In genomic region chr11:46055896-46056769, GRCm38 (mm10) we compare ENCODE assay signal across 8 mouse cellular contexts. TPM values are rescaled to one million over a fixed set of nuclear protein-coding genes. Genes with fewer than 3 reads are reported as not detected.
DNase-seq lines count a peak whose midpoint lies in the region; ATAC-seq and TF ChIP-seq lines count a peak whose summit lies in the region.

TSS of gene Adam19 (plus strand) at chr11:46055992.

- TF ChIP-seq CTCF in kidney, adult 2 months (conservative IDR thresholded peaks at IDR 0.05; ENCODE audit: insufficient read depth, insufficient read length, low read depth, low read length) = no peak

- H3K4me3 ChIP-seq in erythroblast, embryonic 14.5 days (replicated peaks) = peak within 1 kb of the TSS; percentile 19
- peak within 1 kb of the TSS; percentile 68 for H3K4me3 ChIP-seq in embryonic facial prominence, embryonic 11.5 days (ENCODE audit: low read depth, low read length)
- H3K4me3 ChIP-seq in kidney, adult 2 months (ENCODE audit: insufficient read depth, low read depth, low read length) = peak within 1 kb of the TSS; percentile 50
- H3K4me3 ChIP-seq in limb, embryonic 13.5 days = peak within 1 kb of the TSS; percentile 68
- H3K4me3 ChIP-seq in midbrain, embryonic 13.5 days (replicated peaks) = peak within 1 kb of the TSS; percentile 69

- peaks cover 6% of the 10 kb centered on the region; the same call in 1 of the 2 replicates for H3K9me3 ChIP-seq in erythroblast, embryonic 14.5 days (ENCODE audit: control insufficient read depth, low read length)
- H3K9me3 ChIP-seq in embryonic facial prominence, embryonic 11.5 days (replicated peaks; ENCODE audit: control insufficient read depth, low read length) = no peaks in the 10 kb centered on the region
- no peaks in the 10 kb centered on the region for H3K9me3 ChIP-seq in limb, embryonic 13.5 days
- no peaks in the 10 kb centered on the region for H3K9me3 ChIP-seq in midbrain, embryonic 13.5 days

- no peak for ATAC-seq in erythroblast, adult 5-6 weeks (replicated peaks; ENCODE audit: low FRiP score, poor library complexity, severe bottlenecking)
- ATAC-seq in embryonic facial prominence, embryonic 11.5 days (replicated peaks; ENCODE audit: insufficient number of reproducible peaks, low FRiP score, low TSS enrichment, low read depth) = peak; percentile 81
- ATAC-seq in limb, embryonic 13.5 days (ENCODE audit: low FRiP score, low read depth) = peak; percentile 86
- peak; percentile 89 for ATAC-seq in midbrain, embryonic 13.5 days

- H3K4me2 ChIP-seq in embryonic facial prominence, embryonic 11.5 days (ENCODE audit: low read depth, low read length) = peak within 1 kb of the TSS; percentile 78
- H3K4me2 ChIP-seq in limb, embryonic 13.5 days (replicated peaks) = peak within 1 kb of the TSS; percentile 85
- peak within 1 kb of the TSS; percentile 71 for H3K4me2 ChIP-seq in midbrain, embryonic 13.5 days (replicated peaks)

- H3K36me3 ChIP-seq in erythroblast, embryonic 14.5 days (ENCODE audit: control insufficient read depth) = no peaks in the 10 kb centered on the region
- no peaks in the 10 kb centered on the region for H3K36me3 ChIP-seq in embryonic facial prominence, embryonic 11.5 days (replicated peaks; ENCODE audit: control insufficient read depth, insufficient read depth, low read depth, low read length)
- no peaks in the 10 kb centered on the region for H3K36me3 ChIP-seq in kidney, adult 2 months (ENCODE audit: control insufficient read depth, insufficient read depth, low read length)
- H3K36me3 ChIP-seq in limb, embryonic 13.5 days = peaks cover 7% of the 10 kb centered on the region; the same call in 1 of the 2 replicates
- H3K36me3 ChIP-seq in midbrain, embryonic 13.5 days = no peaks in the 10 kb centered on the region

- TF ChIP-seq POLR2A in kidney, adult 2 months (IDR thresholded peaks at IDR 0.05; ENCODE audit: low read depth, low read length) = no peak

- peaks cover 3% of the 10 kb centered on the region for H3K4me1 ChIP-seq in erythroblast, embryonic 14.5 days (ENCODE audit: control insufficient read depth)
- peaks cover 2% of the 10 kb centered on the region; the same call in 1 of the 2 replicates for H3K4me1 ChIP-seq in embryonic facial prominence, embryonic 11.5 days (ENCODE audit: control insufficient read depth, insufficient read depth, low read length)
- 0 out of 2 replicates have a peak, but pooled peaks cover 2% of the 10 kb centered on the region for H3K4me1 ChIP-seq in kidney, adult 2 months (ENCODE audit: control insufficient read depth, insufficient read depth, low read length)
- H3K4me1 ChIP-seq in limb, embryonic 13.5 days = peaks cover 31% of the 10 kb centered on the region
- peaks cover 21% of the 10 kb centered on the region for H3K4me1 ChIP-seq in midbrain, embryonic 13.5 days (replicated peaks)

- under 1% methylated on average over 41 of the region's 51 CpGs for WGBS in embryonic facial prominence, embryonic 11.5 days
- WGBS in kidney, adult 2 months = under 1% methylated on average over 51 of the region's 51 CpGs
- under 1% methylated on average over 51 of the region's 51 CpGs for WGBS in limb, embryonic 13.5 days
- under 1% methylated on average over 51 of the region's 51 CpGs for WGBS in midbrain, embryonic 13.5 days

- peak within 1 kb of the TSS; percentile 88 for H3K9ac ChIP-seq in embryonic facial prominence, embryonic 11.5 days (replicated peaks; ENCODE audit: low read length)
- H3K9ac ChIP-seq in limb, embryonic 13.5 days = peak within 1 kb of the TSS; percentile 89
- peak within 1 kb of the TSS; percentile 86 for H3K9ac ChIP-seq in midbrain, embryonic 13.5 days (replicated peaks)

- peak; percentile 89 for DNase-seq in embryonic facial prominence, embryonic 11.5 days (ENCODE audit: low spot score)
- DNase-seq in heart, adult 18-20 months = peak; percentile 86 to 87
- DNase-seq in kidney, adult 2 months = peak; percentile 59
- DNase-seq in spleen, postnatal 14 days (ENCODE audit: low spot score in 2 of 2) = peak; percentile 45 to 59

- peak within 1 kb of the TSS; percentile 72; the same call in 1 of the 2 replicates for H3K27ac ChIP-seq in embryonic facial prominence, embryonic 11.5 days (replicated peaks; ENCODE audit: low read depth, low read length)
- H3K27ac ChIP-seq in kidney, adult 2 months (ENCODE audit: insufficient read depth, low read depth, low read length) = peak within 1 kb of the TSS; percentile 32
- H3K27ac ChIP-seq in limb, embryonic 13.5 days = peak within 1 kb of the TSS; percentile 88
- H3K27ac ChIP-seq in midbrain, embryonic 13.5 days = peak within 1 kb of the TSS; percentile 93

- peaks cover 72% of the 10 kb centered on the region for H3K27me3 ChIP-seq in erythroblast, embryonic 14.5 days (ENCODE audit: control insufficient read depth)
- H3K27me3 ChIP-seq in embryonic facial prominence, embryonic 11.5 days (ENCODE audit: control insufficient read depth, insufficient read depth, low read length) = no peaks in the 10 kb centered on the region
- H3K27me3 ChIP-seq in kidney, adult 2 months (replicated peaks; ENCODE audit: control insufficient read depth, insufficient read depth, low read length) = no peaks in the 10 kb centered on the region
- H3K27me3 ChIP-seq in limb, embryonic 13.5 days = no peaks in the 10 kb centered on the region
- H3K27me3 ChIP-seq in midbrain, embryonic 13.5 days = no peaks in the 10 kb centered on the region

RNA-seq across cellular contexts. Expression of gene Adam19, which starts in this region (rescaled TPM):
- polyA plus RNA-seq in erythroblast, embryonic 14.5 days (2012) = 0.07 and 0.10 TPM in 2 replicates
- 4.6 TPM in 2 replicates for total RNA-seq in erythroblast, adult 5-6 weeks (2015; ENCODE audit: low replicate concordance)
- 5.6 and 6.2 TPM in 2 replicates for total RNA-seq in erythroblast, adult 5-6 weeks (2017; ENCODE audit: low replicate concordance)
- polyA plus RNA-seq in embryonic facial prominence, embryonic 11.5 days (2014; fragmentation: Nextera tagmentation; extraction: Ambion mirVana) = 9.4 and 9.5 TPM in 2 replicates
- total RNA-seq in heart, adult 18-20 months (2021) = 10 to 100 TPM; 48.1 to 54.5 TPM
- polyA plus RNA-seq in kidney, adult 2 months (2012; rRNA removed) = 2.9 and 3.6 TPM in 2 replicates
- polyA plus RNA-seq in limb, embryonic 13.5 days (2015; fragmentation: Nextera tagmentation; extraction: Ambion mirVana) = 15.6 and 16.4 TPM in 2 replicates
- polyA plus RNA-seq in midbrain, embryonic 13.5 days (2015; fragmentation: Nextera tagmentation; extraction: Ambion mirVana) = 8.8 and 10.5 TPM in 2 replicates

Comparison
In these comparisons a context has a peak if more than half of its experiments do, and no peak if none do; other contexts are left out.
1. RNA of gene Adam19 (total RNA-seq): 48.1 to 54.5 TPM in heart, adult 18-20 months; 4.6 to 6.2 TPM in erythroblast, adult 5-6 weeks; every median in the first group is over 4 times any median in the second.
2. H3K4me3 ChIP-seq: peak in every context shown above with its lines; median percentile 69 in midbrain, embryonic 13.5 days; 68 in embryonic facial prominence, embryonic 11.5 days; 68 in limb, embryonic 13.5 days; 50 in kidney, adult 2 months; 19 in erythroblast, embryonic 14.5 days.
3. H3K27ac ChIP-seq: peak in every context shown above with its lines; median percentile 93 in midbrain, embryonic 13.5 days; 88 in limb, embryonic 13.5 days; 72 in embryonic facial prominence, embryonic 11.5 days; 32 in kidney, adult 2 months.
4. Peak in every context shown above with its lines, with median percentiles within 50 percentile points of each other: DNase-seq, H3K4me2 ChIP-seq and H3K9ac ChIP-seq.